Mouse (Mus musculus) testis, postnatal 14 days (tissue): ENCODE results near the gene Atp2a1.

ENCODE experiments used
- DNase-seq: peaks from one replicate; pipeline ENCODE4 v3.0.0; 2021; ENCODE audit warnings: low spot score

Atp2a1 gene

DNA sequence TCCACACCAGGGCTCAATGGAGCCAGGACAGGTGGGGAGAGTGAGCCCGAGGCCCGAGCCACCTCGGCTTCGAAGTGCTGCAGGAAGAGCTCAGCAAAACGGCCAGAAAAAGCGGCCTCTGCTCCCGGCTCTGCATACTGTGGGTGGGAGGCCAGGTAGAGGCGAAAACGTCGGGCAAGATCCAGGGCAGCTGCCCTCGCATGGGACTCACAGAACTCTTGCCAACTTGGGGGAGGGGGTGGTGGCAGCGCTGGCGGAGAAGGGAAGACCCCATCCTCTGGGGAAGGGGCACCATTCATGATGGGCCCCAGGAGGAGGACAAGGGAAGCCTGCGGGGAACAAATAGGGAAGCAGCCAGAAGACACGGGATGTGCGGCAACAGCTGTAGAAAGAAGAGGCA, 9.8 kb upstream of the Atp2a1 start:
- no peak for DNase-seq

DNA sequence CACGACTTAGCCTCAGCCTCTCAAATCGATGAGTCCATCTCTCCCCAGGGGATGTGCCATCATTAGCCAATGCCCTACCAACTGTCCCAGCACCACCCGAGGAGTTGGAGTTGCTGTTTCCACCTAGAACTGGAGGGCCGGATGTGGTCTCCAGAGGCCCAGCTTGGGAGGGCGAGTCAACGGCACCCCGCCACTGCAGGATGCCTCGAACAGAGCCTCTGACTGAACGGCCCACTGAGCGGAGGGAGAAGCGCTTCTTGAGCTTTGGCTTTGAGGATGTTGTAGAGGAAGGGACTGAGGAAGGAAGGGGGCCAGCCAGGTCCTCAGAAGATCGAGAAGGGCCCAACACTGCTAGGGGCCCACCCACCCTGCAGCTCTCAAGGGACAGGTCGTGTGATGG, 9.4 kb upstream of the Atp2a1 start:
- DNase-seq = no peak

DNA sequence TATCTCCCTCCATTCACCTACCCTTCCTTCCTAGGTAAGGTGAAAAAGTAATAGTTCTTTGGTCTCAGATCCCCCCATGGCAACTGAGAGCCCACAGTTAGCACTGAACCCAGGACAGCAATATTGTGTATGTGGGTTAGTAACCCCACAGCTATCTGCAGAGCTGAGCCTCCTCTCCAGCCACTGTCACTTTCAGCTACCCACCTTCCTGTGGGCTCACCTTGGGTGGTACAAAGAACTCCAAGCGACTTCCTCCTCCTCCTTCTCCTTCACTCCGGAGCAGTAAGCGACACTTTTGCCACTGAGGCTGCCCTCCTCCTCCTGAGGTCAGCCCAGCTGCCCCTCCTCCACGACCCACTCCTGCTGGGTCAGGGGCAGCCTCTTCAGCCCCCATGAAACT, 8.9 kb upstream of the Atp2a1 start:
- no peak for DNase-seq

DNA sequence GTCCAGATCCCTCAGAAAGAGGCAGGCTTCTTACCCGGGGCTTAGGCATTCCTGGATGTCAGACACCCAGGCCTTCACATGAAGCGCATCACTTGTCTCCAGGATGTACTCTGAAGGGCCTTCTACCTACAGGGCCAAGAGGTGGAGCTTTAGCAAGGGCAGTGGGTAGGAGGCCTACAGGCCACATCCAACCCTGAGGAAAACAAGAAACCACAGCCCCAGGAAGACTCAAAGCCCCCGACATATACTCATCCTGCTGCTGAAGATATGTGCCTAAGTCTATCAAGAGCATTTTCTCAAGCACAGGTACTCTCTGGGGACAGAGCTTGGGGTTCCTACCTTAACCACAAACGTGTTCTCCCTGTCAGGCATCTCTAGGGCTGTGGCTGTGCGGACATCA, 8.5 kb upstream of the Atp2a1 start:
- no peak for DNase-seq

GRCm38 (mm10) chr7:126470077-126470476, 7.2 kb upstream of the Atp2a1 start:
- no peak for DNase-seq

DNA sequence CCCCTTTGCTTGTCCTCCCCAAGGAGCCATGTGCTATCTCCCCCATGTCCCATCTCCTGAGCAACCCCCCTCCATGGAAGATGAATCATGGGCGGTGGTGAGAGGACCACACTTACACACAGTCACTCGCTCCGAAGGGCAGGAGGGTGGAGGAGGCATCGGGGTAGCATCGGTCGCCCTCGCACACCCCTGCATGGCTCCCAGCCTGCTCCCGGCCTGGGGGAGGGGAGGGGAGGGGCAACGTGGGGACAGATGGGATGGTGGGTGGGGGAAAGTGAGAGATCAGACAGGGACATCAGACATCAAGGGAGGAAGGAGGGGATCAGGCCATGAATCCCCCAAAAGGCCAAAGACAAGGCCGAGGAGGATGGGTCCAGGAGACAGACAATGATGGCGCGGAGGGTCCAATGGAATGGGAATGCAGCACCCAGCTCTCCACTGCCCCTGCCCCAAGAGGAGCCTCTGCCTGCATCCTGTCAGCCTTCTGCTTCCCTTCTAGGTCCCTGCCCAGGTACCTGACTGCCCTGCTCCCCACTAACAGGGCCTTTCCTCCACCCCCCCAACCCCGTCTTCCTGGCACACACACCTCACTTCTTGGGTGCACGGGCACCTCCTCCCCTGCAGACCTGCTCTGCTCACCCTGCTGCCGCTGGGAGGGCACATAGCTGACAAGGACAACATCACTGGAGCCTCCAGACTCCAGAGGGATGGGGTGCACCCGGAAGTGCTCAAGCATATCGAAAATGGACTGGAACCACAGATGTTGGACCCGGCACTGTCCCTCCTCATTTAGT, 5.1 kb upstream of the Atp2a1 start:
- no peak for DNase-seq

- DNase-seq = no peak
Observed at GRCm38 (mm10) chr7:126467271-126467670, 4.4 kb upstream of the Atp2a1 start.

DNA sequence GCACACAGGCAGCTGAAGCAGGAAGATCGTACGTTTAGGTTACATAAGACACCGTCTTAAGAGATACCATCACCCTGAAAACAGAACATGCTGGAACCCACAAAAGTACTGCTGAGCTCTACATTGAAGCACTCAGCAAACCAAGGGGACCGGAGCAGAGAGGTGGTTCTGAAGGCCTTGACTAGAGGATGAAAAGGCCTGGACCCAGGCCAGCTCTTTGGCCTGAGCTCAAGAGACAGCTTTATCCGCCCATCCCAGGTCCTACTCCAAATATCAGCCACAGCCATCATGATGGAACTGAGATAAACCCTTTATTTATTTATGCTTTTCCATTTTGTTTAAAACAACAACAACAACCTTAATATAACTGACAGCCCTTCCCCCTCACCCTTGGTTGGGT, 3.8 kb upstream of the Atp2a1 start:
- DNase-seq = no peak

GRCm38 (mm10) chr7:126466116-126466515, 3.2 kb upstream of the Atp2a1 start:
- DNase-seq = no peak

- DNase-seq = no peak
Observed at GRCm38 (mm10) chr7:126465246-126466030, 2.5 kb upstream of the Atp2a1 start.

- peak; percentile 35 for DNase-seq
Observed at GRCm38 (mm10) chr7:126464836-126465235, 1.9 kb upstream of the Atp2a1 start.

DNA sequence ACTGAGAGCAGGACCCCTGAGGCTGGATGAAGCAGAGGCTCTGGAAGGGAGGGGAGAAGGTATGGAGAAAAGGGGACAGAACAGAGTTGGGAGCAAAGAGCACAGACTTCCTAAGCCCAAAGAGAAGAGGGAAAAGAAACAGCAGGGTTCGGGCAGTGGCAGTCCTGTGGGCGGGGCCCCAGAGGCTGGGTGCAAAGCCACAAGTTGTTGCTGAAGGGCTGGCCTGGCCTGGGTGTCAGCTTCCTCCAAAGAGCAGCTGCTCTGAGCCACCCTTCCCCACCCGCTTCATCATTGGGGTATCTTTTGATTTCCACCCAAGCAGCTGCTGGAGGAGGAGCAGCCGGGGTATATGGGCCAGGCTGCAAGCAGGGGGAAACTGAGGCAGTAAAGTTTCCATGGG, 1.2 kb upstream of the Atp2a1 start:
- no peak for DNase-seq

DNA sequence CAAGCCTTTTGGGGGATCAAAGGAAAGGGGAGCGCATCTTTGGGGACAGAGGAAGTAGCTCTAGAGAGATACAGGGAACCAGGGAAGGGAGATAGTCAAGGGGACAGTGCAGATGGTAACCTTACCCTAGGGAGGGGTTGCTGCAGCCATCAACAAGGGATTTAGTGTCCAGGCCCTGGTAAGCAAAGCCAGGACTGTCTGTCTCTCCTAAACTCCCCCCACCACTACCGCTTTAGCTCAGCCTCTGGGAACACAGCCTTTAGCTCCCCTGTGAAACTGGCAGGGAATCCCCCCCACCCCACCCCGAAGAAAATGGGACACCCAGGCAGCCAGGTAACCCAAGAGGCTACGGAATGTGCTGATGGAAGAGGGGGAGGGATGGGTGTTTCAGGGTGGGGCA, 639 bp upstream of the Atp2a1 start:
- no peak for DNase-seq

DNA sequence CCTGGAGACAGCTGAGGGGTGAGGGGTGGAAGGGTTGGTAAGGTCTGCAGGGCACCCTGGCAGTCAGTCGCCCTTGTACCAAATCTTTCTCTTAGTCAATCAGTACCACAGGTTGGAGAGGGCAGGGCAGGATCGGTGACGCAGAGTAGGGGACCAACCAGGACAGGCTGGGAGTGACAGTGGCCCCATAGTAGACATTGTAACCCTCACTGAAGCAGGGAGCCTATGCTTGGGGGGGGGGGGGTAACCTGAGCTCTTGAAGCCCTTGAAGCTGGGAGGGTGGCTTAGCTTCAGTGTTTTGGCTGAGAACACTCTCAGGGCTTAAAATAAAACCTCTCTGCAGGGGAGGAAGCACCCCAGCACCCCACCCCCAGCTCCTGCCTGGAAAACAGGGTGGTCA, 1.3 kb downstream of the Atp2a1 start:
- DNase-seq = no peak

DNA sequence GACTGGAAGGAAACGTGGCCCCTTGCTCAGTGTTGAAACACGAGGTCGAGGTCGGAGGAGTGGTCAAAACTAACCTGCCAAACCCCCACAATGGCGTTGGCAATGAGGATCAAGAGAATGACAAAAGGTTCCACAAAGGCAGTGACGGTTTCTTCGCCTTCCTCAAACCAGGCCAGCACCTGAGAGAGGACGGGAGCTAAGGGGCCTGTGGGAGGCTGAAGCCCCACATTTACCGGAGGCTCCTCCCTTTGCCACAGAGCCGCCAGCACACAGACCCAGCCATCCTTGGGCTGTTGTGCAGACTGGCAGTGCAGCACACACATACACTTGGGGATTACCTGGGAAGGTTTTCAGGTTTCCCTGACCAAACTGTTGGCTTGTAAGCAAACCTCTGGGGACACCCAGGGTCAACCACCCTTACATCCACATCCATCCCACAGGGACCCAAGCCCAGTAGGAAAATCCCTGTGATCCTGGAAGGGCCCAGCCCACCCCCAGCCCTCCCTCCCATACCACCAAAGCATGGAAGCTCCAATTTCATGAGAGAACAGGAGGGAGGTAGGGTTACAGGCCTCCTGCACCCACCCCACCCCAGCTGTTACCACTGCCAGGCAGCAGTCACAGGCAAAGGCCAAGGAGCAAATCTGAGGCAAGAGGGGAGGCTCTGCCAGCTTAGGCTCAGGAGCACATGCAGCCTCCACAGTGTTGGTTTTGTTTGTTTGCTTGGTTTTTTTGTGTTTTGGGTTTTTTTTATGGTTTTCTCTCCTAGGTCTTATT, 2.1 kb downstream of the Atp2a1 start:
- DNase-seq = no peak

- no peak for DNase-seq
Observed at GRCm38 (mm10) chr7:126458844-126459618, 3.9 kb downstream of the Atp2a1 start.

DNA sequence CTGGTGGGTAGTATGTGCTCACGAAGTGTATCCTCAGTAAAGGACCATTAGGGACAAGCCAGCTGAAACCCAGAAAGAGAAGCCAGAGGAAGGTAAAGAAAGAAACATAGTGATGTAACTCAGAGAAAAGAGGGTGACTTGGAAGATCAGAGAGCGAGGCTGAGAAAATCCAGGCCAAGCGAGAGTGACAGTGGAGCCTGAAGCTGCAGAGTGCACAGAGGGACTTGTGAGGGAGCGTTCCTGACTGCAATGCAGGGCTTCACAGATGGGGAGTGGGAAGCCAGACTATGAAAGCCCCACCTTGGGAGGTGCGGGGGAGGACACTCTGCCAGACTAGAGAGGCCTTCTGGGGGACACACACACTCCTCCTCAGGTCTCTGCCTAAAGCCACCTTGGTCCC, 4.7 kb downstream of the Atp2a1 start:
- DNase-seq = no peak

- no peak for DNase-seq
Observed at GRCm38 (mm10) chr7:126456382-126457266, 6.3 kb downstream of the Atp2a1 start.

GRCm38 (mm10) chr7:126455242-126455641, 7.7 kb downstream of the Atp2a1 start:
- DNase-seq = no peak

DNA sequence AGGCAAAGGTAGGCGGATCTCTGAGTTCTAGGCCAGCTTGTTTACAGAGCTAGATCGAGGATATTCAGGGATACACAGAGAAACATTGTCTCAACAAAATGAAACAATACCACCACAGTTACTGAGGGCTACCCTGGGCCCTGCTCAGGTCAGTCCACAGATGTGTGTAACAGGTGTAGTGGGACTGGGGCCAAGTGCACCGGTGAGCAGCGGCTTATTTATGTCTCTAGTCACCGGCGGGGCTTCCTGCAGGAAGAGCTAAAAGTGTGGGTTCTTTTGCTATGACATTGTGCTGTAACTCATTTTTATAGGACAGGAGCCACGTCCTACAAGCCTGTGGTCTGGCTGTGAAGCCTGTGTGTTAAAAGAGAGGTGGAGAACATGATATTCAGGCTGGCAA, 9.0 kb downstream of the Atp2a1 start:
- DNase-seq = peak; percentile 74

- no peak for DNase-seq
Observed at GRCm38 (mm10) chr7:126452244-126452643, 10.7 kb downstream of the Atp2a1 start.
